Mouse (Mus musculus): ENCODE measurements at regions not wholly inside any gene's neighbourhood (a gene's known extent, or its start where the extent isn't known, plus 50 kb on each side); places are given as distances from the start of the nearest gene placed in this dataset.

DNA sequence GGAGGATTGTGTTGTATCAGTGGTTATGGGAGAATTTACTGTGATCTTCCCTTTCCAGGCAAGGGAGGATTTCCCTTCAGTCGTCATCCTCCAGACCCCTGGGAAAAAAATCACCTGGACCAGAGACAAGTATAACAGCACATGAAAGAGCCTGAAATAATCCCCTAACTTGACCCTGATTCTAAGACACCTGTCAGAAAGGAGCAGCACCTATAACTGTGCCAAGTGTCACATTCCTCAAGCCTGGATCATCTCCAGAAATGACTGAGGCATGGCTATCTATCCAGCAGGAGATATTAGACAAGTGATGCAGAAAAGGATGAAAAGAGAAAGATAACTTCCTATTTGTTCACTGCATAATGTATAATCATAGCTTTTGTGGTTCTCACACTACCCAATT lies 800.9 kb upstream of the A1bg start:
- no peak for TF ChIP-seq CTCF (IDR thresholded peaks at IDR 0.05; ENCODE audit: low read depth)
- no peak for TF ChIP-seq EP300 (IDR thresholded peaks at IDR 0.05; ENCODE audit: low read depth)
